15 mouse cellular contexts compared by ENCODE assay signal in the genomic region with DNA sequence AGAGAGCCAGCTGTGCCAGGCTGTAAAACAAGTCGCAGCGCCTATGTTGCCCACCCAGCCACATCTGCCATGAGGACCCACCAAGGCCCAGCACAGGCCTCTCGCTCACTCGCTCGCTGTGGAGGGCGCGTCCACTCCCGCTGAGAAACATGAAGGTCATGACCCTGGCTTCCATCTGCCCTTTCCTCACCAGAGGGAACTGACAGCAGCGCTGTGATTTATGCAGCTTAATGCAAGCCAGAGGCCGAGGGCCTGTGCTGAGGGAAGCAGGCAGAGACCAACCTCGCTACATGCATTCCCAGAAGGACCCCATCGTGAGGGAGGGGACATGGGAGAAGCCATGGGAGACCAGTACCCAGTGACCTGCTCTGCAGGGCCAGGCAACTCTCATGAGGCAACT.
DNase-seq lines count a peak whose midpoint lies in the region; ATAC-seq lines count a peak whose summit lies in the region.
"Had no signal": no experiment of that assay in that cellular context is flagged by ENCODE, and none has a peak within 500 bp of the region (broad histone marks: within the 10 kb centered on the region; RNA-seq: fewer than 3 reads in every experiment).

No protein-coding gene starts in this region.

- no peaks in the 10 kb centered on the region for H3K9me3 ChIP-seq in neural tube, embryonic 11.5 days (ENCODE audit: control insufficient read depth, low read length)
- no peaks in the 10 kb centered on the region for H3K9me3 ChIP-seq in liver, embryonic 12.5 days (replicated peaks)
- H3K9me3 ChIP-seq: embryonic facial prominence, embryonic 13.5 days had no signal

- 10% methylated on average over 12 of the region's 12 CpGs for WGBS in neural tube, embryonic 11.5 days
- 58% methylated on average over 12 of the region's 12 CpGs for WGBS in liver, embryonic 12.5 days (ENCODE audit: insufficient replicate concordance)

- peaks cover 8% of the 10 kb centered on the region for H3K4me1 ChIP-seq in neural tube, embryonic 11.5 days (ENCODE audit: control insufficient read depth, insufficient read depth, low read length)
- peaks cover 14% of the 10 kb centered on the region; the same call in 1 of the 2 replicates for H3K4me1 ChIP-seq in liver, embryonic 12.5 days

- H3K27ac ChIP-seq in neural tube, embryonic 11.5 days (ENCODE audit: low read depth, low read length): no peak overlapping the region
- no peak overlapping the region for H3K27ac ChIP-seq in liver, embryonic 12.5 days
- H3K27ac ChIP-seq: embryonic facial prominence, embryonic 13.5 days; heart, adult 2 months; liver, embryonic 14.5 days; macrophage had no signal

- H3K27me3 ChIP-seq in neural tube, embryonic 11.5 days (ENCODE audit: control insufficient read depth, insufficient read depth, low read length): peaks cover 28% of the 10 kb centered on the region
- peaks cover 7% of the 10 kb centered on the region; the same call in 1 of the 2 replicates for H3K27me3 ChIP-seq in liver, embryonic 12.5 days (replicated peaks)

- H3K9ac ChIP-seq in neural tube, embryonic 11.5 days (ENCODE audit: low read length): no peak overlapping the region; the same call in 1 of the 2 replicates
- no peak overlapping the region for H3K9ac ChIP-seq in liver, embryonic 12.5 days
- H3K9ac ChIP-seq: embryonic facial prominence, embryonic 13.5 days; liver, embryonic 14.5 days had no signal

- no peak overlapping the region for H3K4me2 ChIP-seq in neural tube, embryonic 11.5 days (ENCODE audit: low read depth)
- H3K4me2 ChIP-seq in liver, embryonic 12.5 days: no peak overlapping the region
- H3K4me2 ChIP-seq: embryonic facial prominence, embryonic 13.5 days had no signal

- no peaks in the 10 kb centered on the region for H3K36me3 ChIP-seq in neural tube, embryonic 11.5 days (ENCODE audit: control insufficient read depth, insufficient read depth, low read length)
- H3K36me3 ChIP-seq in liver, embryonic 12.5 days: no peaks in the 10 kb centered on the region
- H3K36me3 ChIP-seq: embryonic facial prominence, embryonic 13.5 days had no signal

- DNase-seq in kidney, adult 18-20 months: peak; percentile 16
- no peak for DNase-seq in kidney, adult 11 months
- DNase-seq in adrenal gland, postnatal 14 days: peak; percentile 69
- DNase-seq in kidney, adult 9 months: peak; percentile 37
- DNase-seq in neural tube, embryonic 11.5 days (ENCODE audit: low spot score): peak; percentile 51
- no peak for DNase-seq in left cerebral cortex, adult 11 months (ENCODE audit: low spot score)
- no peak for DNase-seq in gastrocnemius, postnatal 10 days
- DNase-seq: cerebellum, adult 11 months; heart, adult 2 months; heart, postnatal 4 days; thymus, postnatal 14 days had no signal

- no peak for ATAC-seq in neural tube, embryonic 11.5 days (ENCODE audit: insufficient read depth, low FRiP score, low TSS enrichment)
- no peak for ATAC-seq in liver, embryonic 12.5 days

- H3K4me3 ChIP-seq in neural tube, embryonic 11.5 days (ENCODE audit: low read depth, low read length): no peak overlapping the region
- H3K4me3 ChIP-seq in liver, embryonic 12.5 days: no peak overlapping the region
- H3K4me3 ChIP-seq: embryonic facial prominence, embryonic 13.5 days; heart, adult 2 months had no signal

Comparison
In these comparisons a context has a peak if more than half of its experiments do, and no peak if none do; other contexts are left out.
1. DNase-seq: peak in kidney, adult 18-20 months (single experiment), adrenal gland, postnatal 14 days (single experiment), kidney, adult 9 months (single experiment) and neural tube, embryonic 11.5 days (single experiment); none in kidney, adult 11 months (single experiment), left cerebral cortex, adult 11 months (single experiment) and gastrocnemius, postnatal 10 days (single experiment).